Mouse (Mus musculus) testis, adult 2 months (tissue): ENCODE results near the gene Fam184b.

Experiments
- CTCF ChIP-seq: fragments of 200-500 bp; IDR thresholded peaks from 2 replicates; pipeline ENCODE4 v1.5.1; 2012; ENCODE audit warnings: low read depth, mild to moderate bottlenecking, inconsistent platforms, low read length, moderate library complexity; ENCODE audit not compliant: control insufficient read depth, insufficient read depth, insufficient replicate concordance
- POLR2A ChIP-seq: fragments of 200-500 bp; IDR thresholded peaks from 2 replicates; pipeline ENCODE4 v1.6.1; 2012; ENCODE audit warnings: low read depth, mild to moderate bottlenecking, inconsistent platforms, low read length, moderate library complexity; ENCODE audit not compliant: control insufficient read depth

DNA sequence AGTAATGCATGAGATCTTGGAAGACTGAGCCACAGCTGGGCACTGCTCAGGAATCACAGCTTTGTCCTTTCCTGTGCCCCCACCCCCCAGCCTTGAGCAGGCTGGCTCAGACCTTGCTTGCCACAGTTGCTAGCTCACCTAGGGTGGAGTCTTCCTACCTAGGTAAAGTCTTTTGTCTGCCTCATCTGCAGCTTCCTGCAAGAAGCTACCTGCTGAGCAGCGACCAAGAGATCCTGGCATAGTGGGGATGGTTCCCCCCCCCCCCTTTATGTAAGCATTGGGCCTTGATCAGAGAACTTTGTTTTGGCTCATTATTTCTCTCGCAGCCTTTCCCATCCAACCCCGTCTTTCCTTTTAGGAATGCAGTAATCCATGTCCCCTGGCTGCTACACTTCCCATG, 17.9 kb downstream of the Fam184b start:
- TF ChIP-seq CTCF (no peak), POLR2A (no peak)
